Mouse (Mus musculus) limb, embryonic 15.5 days (tissue): Measurements from ENCODE around the gene Rhod. TPM values are rescaled to one million over a fixed set of nuclear protein-coding genes. Genes with fewer than 3 reads are reported as not detected.
"Not testable (repeated sequence)": the region's sequence is repeated elsewhere in the genome, so short reads cannot be mapped to it uniquely, and the experiment has no call there.

Experiments
- ATAC-seq: fragments of 200-750 bp; cut with Nextera tagmentation; 2 replicates; pipeline ENCODE4 v1.8.0; 2017; ENCODE audit warnings: low read depth, moderate TSS enrichment; ENCODE audit not compliant: insufficient number of reproducible peaks, low FRiP score, low TSS enrichment
- H3K27ac ChIP-seq: fragments of 300-500 bp; sonication (generic); 2 replicates; pipeline ENCODE4 v1.5.1; 2015; ENCODE audit warnings: moderate library complexity, mild to moderate bottlenecking, inconsistent platforms
- H3K27me3 ChIP-seq: fragments of 300-500 bp; sonication (generic); 2 replicates; pipeline ENCODE4 v1.6.1; 2015; ENCODE audit warnings: inconsistent platforms
- H3K36me3 ChIP-seq: fragments of 300-500 bp; sonication (generic); 2 replicates; pipeline ENCODE4 v1.6.1; 2015; ENCODE audit warnings: inconsistent platforms
- H3K4me1 ChIP-seq: fragments of 300-500 bp; sonication (generic); 2 replicates; pipeline ENCODE4 v1.6.1; 2015; ENCODE audit warnings: inconsistent platforms
- H3K4me2 ChIP-seq: fragments of 300-500 bp; sonication (generic); 2 replicates; pipeline ENCODE4 v1.6.1; 2015; ENCODE audit warnings: mild to moderate bottlenecking, inconsistent platforms
- H3K4me3 ChIP-seq: fragments of 300-500 bp; sonication (generic); 2 replicates; pipeline ENCODE4 v1.5.1; 2015; ENCODE audit warnings: mild to moderate bottlenecking, inconsistent platforms
- H3K9ac ChIP-seq: fragments of 300-500 bp; sonication (generic); 2 replicates; pipeline ENCODE4 v1.6.1; 2015; ENCODE audit warnings: inconsistent platforms
- H3K9me3 ChIP-seq: fragments of 300-500 bp; sonication (generic); 2 replicates; pipeline ENCODE4 v1.6.1; 2016; ENCODE audit warnings: inconsistent platforms
- WGBS: fragments of 180-500 bp; shearing (Covaris S2); methylation state at CpG from one replicate; pipeline ENCODE4 v1.1.7; 2015; 5-methylcytosine and 5-hydroxymethylcytosine counted together
- polyA plus RNA-seq: library from polyadenylated mRNA; unstranded; fragments of >200 nt; fragmentation: Nextera tagmentation; extraction: Ambion mirVana; gene quantifications from 2 replicates; pipeline ENCODE4 v1.2.1, GENCODE M21; 2015

Gene Rhod
- polyA plus RNA-seq, 1 experiment from 2014 or later, result 53.6 TPM

GRCm38 (mm10) chr19:4397798-4398629, 41.2 kb downstream of the Rhod start, which contains the start of gene Kdm2a:
TSS of gene Kdm2a (minus strand) at chr19:4398285.
- 1% methylated on average over 80 of the region's 82 CpGs for WGBS
- peak within 1 kb of the TSS; percentile 70 for H3K9ac ChIP-seq
- peak within 1 kb of the TSS; percentile 99 for H3K4me3 ChIP-seq
- H3K9me3 ChIP-seq, result no peaks in the 10 kb centered on the region
- peaks cover 22% of the 10 kb centered on the region for H3K4me1 ChIP-seq
- H3K36me3 ChIP-seq, result no peaks in the 10 kb centered on the region
- H3K27ac ChIP-seq, result peak within 1 kb of the TSS; percentile 94
- no peak; the same call in none of the 2 replicates for ATAC-seq
- H3K27me3 ChIP-seq, result no peaks in the 10 kb centered on the region
- H3K4me2 ChIP-seq, result peak within 1 kb of the TSS; percentile 86

GRCm38 (mm10) chr19:4396998-4397797, 42.0 kb downstream of the Rhod start:
- H3K27me3 ChIP-seq, result no peaks in the 10 kb centered on the region
- H3K36me3 ChIP-seq, result no peaks in the 10 kb centered on the region
- peak overlapping the region; percentile 99 for H3K4me3 ChIP-seq
- peak overlapping the region; percentile 97 for H3K27ac ChIP-seq
- H3K4me1 ChIP-seq, result peaks cover 25% of the 10 kb centered on the region
- WGBS, result under 1% methylated on average over 77 of the region's 90 CpGs
- H3K9me3 ChIP-seq, result no peaks in the 10 kb centered on the region
- peak; percentile 95 for ATAC-seq
- H3K4me2 ChIP-seq, result peak overlapping the region; percentile 86
- H3K9ac ChIP-seq, result peak overlapping the region; percentile 97

- Histone ChIP-seq H3K4me3 (peak overlapping the region; percentile 99), H3K9ac (peak overlapping the region; percentile 97), H3K4me2 (peak overlapping the region; percentile 62), H3K27ac (peak overlapping the region; percentile 97), H3K36me3 (0 out of 2 replicates have a peak, but pooled peaks cover 3% of the 10 kb centered on the region), H3K9me3 (no peaks in the 10 kb centered on the region), H3K27me3 (no peaks in the 10 kb centered on the region), H3K4me1 (peaks cover 25% of the 10 kb centered on the region)
- peak; percentile 33; the same call in 1 of the 2 replicates for ATAC-seq
- under 1% methylated on average over 70 of the region's 80 CpGs for WGBS
Observed at GRCm38 (mm10) chr19:4396081-4396997, 42.9 kb downstream of the Rhod start.

- H3K36me3 ChIP-seq, result peaks cover 20% of the 10 kb centered on the region
Observed at GRCm38 (mm10) chr19:4387276-4387675, 52.0 kb downstream of the Rhod start.

GRCm38 (mm10) chr19:4385026-4385425, 54.2 kb downstream of the Rhod start:
- WGBS, result 80% methylated on average over 4 of the region's 4 CpGs
- H3K36me3 ChIP-seq, result peaks cover 12% of the 10 kb centered on the region; the same call in 1 of the 2 replicates
- no peak for ATAC-seq

More at GRCm38 (mm10) chr19:4387276-4387675, 52.0 kb downstream of the Rhod start:
- Histone ChIP-seq H3K9me3 (no peaks in the 10 kb centered on the region), H3K9ac (no peak overlapping the region), H3K4me2 (no peak overlapping the region), H3K4me1 (no peaks in the 10 kb centered on the region), H3K4me3 (no peak overlapping the region), H3K27me3 (no peaks in the 10 kb centered on the region), H3K27ac (no peak overlapping the region)
- no peak for ATAC-seq

GRCm38 (mm10) chr19:4384322-4384721, 54.9 kb downstream of the Rhod start:
- H3K36me3 ChIP-seq, result peaks cover 9% of the 10 kb centered on the region; the same call in 1 of the 2 replicates

More at GRCm38 (mm10) chr19:4385026-4385425, 54.2 kb downstream of the Rhod start:
- Histone ChIP-seq H3K4me3 (no peak overlapping the region), H3K27ac (no peak overlapping the region), H3K9ac (no peak overlapping the region), H3K9me3 (no peaks in the 10 kb centered on the region), H3K4me1 (no peaks in the 10 kb centered on the region), H3K4me2 (no peak overlapping the region), H3K27me3 (no peaks in the 10 kb centered on the region)

GRCm38 (mm10) chr19:4383306-4383705, 55.9 kb downstream of the Rhod start:
- H3K4me2 ChIP-seq, result no peak overlapping the region
- no peaks in the 10 kb centered on the region for H3K4me1 ChIP-seq
- no peak overlapping the region for H3K27ac ChIP-seq
- H3K9ac ChIP-seq, result no peak overlapping the region
- H3K36me3 ChIP-seq, result peaks cover 10% of the 10 kb centered on the region; the same call in 1 of the 2 replicates
- no peak overlapping the region for H3K4me3 ChIP-seq
- H3K9me3 ChIP-seq, result no peaks in the 10 kb centered on the region
- no peak for ATAC-seq
- no peaks in the 10 kb centered on the region for H3K27me3 ChIP-seq

More at GRCm38 (mm10) chr19:4384322-4384721, 54.9 kb downstream of the Rhod start:
- H3K27me3 ChIP-seq, result no peaks in the 10 kb centered on the region
- no peak overlapping the region for H3K27ac ChIP-seq
- no peak for ATAC-seq
- no peaks in the 10 kb centered on the region for H3K9me3 ChIP-seq
- H3K9ac ChIP-seq, result no peak overlapping the region
- H3K4me3 ChIP-seq, result no peak overlapping the region
- H3K4me1 ChIP-seq, result no peaks in the 10 kb centered on the region
- H3K4me2 ChIP-seq, result no peak overlapping the region
- WGBS, result 42% methylated on average over 1 of the region's 1 CpGs

- not testable (repeated sequence) for H3K27ac ChIP-seq, H3K9me3 ChIP-seq, H3K27me3 ChIP-seq, H3K4me3 ChIP-seq, H3K4me2 ChIP-seq, ATAC-seq, H3K9ac ChIP-seq, H3K4me1 ChIP-seq
- WGBS, result 84% methylated on average over 1 of the region's 1 CpGs
- peaks cover 11% of the 10 kb centered on the region; the same call in 1 of the 2 replicates for H3K36me3 ChIP-seq
Observed at GRCm38 (mm10) chr19:4382303-4382702, 56.9 kb downstream of the Rhod start.

Other genes with a start within 250 kb of the Rhod start
- gene Tbc1d10c, start 248.1 kb downstream of the Rhod start, polyA plus RNA-seq, result 3.9 and 4.5 TPM in 2 replicates
- 759 and 834 TPM in 2 replicates for gene Ppp1ca, start 247.4 kb downstream of the Rhod start, polyA plus RNA-seq
- gene Rad9a, start 237.8 kb downstream of the Rhod start, polyA plus RNA-seq, result 31.6 and 33.5 TPM in 2 replicates
- gene Clcf1, start 225.2 kb downstream of the Rhod start, polyA plus RNA-seq, result 8.1 and 8.4 TPM in 2 replicates
- not detected in 2 replicates for gene AC109138.7, start 225.1 kb downstream of the Rhod start, polyA plus RNA-seq
- gene Pold4, start 207.5 kb downstream of the Rhod start, polyA plus RNA-seq, result 27.7 and 35.9 TPM in 2 replicates
- 29.4 and 32.7 TPM in 2 replicates for gene Ssh3, start 170.3 kb downstream of the Rhod start, polyA plus RNA-seq
- gene Ankrd13d, start 156.3 kb downstream of the Rhod start, polyA plus RNA-seq, result 11.8 TPM in 2 replicates
- gene Grk2, start 133.2 kb downstream of the Rhod start, polyA plus RNA-seq, result 18.5 and 20.5 TPM in 2 replicates
- 40.9 and 41.2 TPM in 2 replicates for gene Kdm2a, start 41.1 kb downstream of the Rhod start, polyA plus RNA-seq
- 0.55 and 0.76 TPM in 2 replicates for gene Syt12, start 38.0 kb upstream of the Rhod start, polyA plus RNA-seq
- not detected in 2 replicates for gene 2010003K11Rik, start 59.2 kb upstream of the Rhod start, polyA plus RNA-seq
- 16.2 and 16.5 TPM in 2 replicates for gene Pcx, start 71.0 kb upstream of the Rhod start, polyA plus RNA-seq
- 3.3 and 5.3 TPM in 2 replicates for gene Lrfn4, start 176.2 kb upstream of the Rhod start, polyA plus RNA-seq
- 63.9 and 64.8 TPM in 2 replicates for gene Rce1, start 186.2 kb upstream of the Rhod start, polyA plus RNA-seq